Mouse (Mus musculus) C3H10T1/2 (cell line): ENCODE data around the gene Mcoln2. TPM values are rescaled to one million over a fixed set of nuclear protein-coding genes. Genes with fewer than 3 reads are reported as not detected.

Source experiments
- polyA plus RNA-seq, 2 experiments: library from polyadenylated mRNA; unstranded; fragments of >200 nt; fragmentation: generic; extraction: Trizol; gene quantifications; one replicate each; pipeline ENCODE4 v1.2.1; 2012; ENCODE audit warnings: missing spikeins in 2 of 2

Mcoln2 gene
- polyA plus RNA-seq, result not detected

DNA sequence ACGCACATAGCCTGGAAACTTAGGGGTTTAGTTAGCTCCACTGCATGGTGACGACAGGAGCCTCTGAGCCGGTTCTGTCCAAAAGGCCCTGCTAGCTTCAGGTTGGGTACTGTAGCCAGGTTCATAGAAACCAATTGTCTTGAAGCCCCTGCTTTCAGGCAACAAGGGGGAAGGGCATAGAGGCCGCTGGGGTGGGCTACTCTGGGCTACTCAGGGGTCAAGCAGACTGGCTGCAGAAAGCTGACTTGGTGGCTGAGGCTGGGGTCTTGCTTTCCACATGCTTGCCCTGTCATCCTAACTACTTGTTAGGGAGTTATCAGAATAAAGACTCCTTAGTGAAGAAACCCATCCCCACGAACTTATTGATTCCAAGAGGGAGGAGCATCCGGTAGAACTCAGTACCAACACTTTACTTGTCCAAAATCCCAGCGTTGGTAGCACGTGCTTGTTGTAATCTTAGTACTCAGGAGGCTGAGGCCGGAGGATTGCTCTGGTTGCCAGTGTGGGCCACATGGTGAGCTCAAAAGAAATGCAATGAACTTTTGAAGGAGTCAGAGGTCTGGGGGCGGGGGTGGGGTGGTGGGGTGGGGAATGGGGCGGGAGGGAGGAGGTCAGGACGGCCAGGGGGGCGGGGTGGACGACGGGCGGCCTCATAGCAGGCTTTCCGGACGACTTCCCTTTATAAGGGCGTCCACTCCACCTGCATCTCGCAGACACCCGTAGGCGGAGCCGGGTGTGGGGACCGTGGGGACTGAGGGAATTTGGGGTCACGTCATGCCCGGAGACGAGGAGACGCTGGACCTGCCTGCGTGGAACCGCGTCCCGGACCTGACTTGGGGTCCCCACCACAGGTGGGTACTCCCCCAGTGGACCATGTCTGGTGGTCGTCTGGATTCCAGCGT is at the start of gene Mcoln2:
Mcoln2 (plus strand) TSS at position 678 of the 902 bp plus-strand sequence.

GRCm38 (mm10) chr3:146107921-146108571 is 41.6 kb upstream of the Mcoln2 start, which contains the start of gene Wdr63:
Gene Wdr63 (minus strand): TSS chr3:146108130.

DNA sequence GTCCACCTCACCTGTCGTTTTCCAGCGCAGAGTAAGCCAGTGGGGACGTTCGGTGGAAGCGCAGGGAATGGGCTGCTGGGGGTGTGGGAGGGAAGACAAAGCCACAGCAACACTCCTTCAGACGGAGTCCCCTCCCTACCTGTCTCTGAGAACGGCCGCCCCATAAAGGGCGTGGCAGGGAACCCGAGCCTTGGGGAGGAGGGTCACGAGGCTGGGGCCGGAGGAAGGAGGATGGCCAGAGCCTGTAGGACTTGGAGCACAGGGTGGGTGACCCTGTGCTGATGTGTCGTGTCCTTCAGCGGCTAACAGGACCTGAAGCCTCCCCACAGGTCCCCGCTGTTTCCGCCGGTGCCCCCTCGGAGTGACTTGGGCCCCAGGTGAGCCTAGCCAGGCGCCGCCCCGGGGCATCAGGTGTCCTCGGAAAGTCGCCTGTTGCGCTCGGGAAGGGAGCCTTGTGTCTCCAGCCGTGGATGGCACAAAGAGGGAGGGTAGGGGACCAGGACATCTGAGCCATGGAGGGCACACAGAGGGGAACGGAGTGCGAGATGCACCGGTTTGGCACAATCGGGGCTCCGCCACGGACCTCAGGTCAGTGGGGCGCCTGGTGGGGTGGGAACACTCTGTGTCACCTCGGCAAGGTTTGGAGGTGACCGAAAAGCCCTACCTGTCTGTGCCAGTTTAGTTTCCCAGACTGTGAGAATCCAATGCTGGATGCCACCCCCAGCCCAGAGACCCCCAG is 32.2 kb upstream of the Mcoln2 start, which contains the start of gene Mcoln3:
Mcoln3 (plus strand) TSS at position 193 of the 739 bp plus-strand sequence.

DNA sequence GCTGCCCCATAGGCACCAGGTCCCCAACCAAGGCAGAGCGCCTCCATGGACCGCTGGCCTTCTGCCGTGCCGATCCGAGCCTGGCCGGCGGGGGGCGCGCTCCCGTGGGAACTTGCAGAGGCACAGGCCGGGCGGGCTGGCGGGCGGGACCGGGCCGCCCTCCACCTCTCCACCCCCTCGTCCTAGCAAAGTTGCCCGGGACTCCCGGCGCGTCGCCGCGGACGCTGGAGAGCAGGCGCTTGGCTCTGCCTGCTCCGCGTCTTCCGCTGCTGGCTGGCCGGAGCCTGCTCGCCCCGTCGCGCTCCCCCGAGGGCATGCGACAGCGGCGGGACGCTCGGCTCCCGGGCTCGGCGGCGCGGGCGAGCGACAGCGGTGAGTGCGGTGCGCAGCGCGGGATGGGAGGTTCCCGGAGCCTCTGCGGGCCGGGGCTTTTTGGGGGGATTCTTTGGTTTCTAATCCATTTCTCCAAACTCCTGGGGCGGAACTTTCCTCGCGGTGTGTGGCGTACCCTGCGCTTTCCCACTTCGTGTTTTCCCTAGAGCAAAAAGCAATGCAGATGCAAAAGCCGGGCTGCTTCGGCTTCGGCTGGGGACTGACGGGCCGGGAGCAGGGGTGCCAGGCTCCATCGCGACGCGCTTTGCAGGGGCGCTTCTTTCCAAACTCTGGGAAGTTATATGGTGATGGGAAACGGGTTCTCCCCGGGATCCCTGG is 71.3 kb downstream of the Mcoln2 start, which contains the start of gene Lpar3:
Lpar3 (plus strand) TSS at position 188 of the 711 bp plus-strand sequence.

Other genes starting within 250 kb of the Mcoln2 start
- gene Bcl10, start 227.0 kb upstream of the Mcoln2 start, polyA plus RNA-seq, result 10 to 100 TPM in 1 of 2 experiments, 1 to 10 TPM in 1; 7.0 to 24.2 TPM
- gene 2410004B18Rik, start 211.8 kb upstream of the Mcoln2 start, polyA plus RNA-seq, result 10 to 100 TPM in 1 of 2 experiments, 1 to 10 TPM in 1; 7.0 to 19.6 TPM
- gene Syde2, start 162.0 kb upstream of the Mcoln2 start, polyA plus RNA-seq, result under 1 TPM; 0.09 to 0.76 TPM
- gene Wdr63, start 41.7 kb upstream of the Mcoln2 start, polyA plus RNA-seq, result under 1 TPM in 1 of 2 experiments, not detected in 1; 0.08 TPM
- under 1 TPM in 1 of 2 experiments, not detected in 1; 0.08 TPM for gene Mcoln3, start 32.4 kb upstream of the Mcoln2 start, polyA plus RNA-seq
- gene Lpar3, start 71.1 kb downstream of the Mcoln2 start, polyA plus RNA-seq, result not detected